Mouse (Mus musculus) kidney, adult 2 months (tissue): ENCODE results near the gene Rasl10a. TPM values are rescaled to one million over a fixed set of nuclear protein-coding genes. Genes with fewer than 3 reads are reported as not detected.

Source experiments
- DNase-seq: peaks from one replicate; pipeline ENCODE4 v3.0.0; 2021
- H3K27ac ChIP-seq: fragments of 200-500 bp; 2 replicates; pipeline ENCODE4 v1.5.1; 2012; ENCODE audit warnings: low read depth, low read length, control low read depth, inconsistent platforms; ENCODE audit not compliant: insufficient read depth
- H3K27me3 ChIP-seq: fragments of 200-500 bp; replicated peaks from 2 replicates; pipeline ENCODE4 v1.6.1; 2012; ENCODE audit warnings: mild to moderate bottlenecking, moderate library complexity, low read length, inconsistent platforms; ENCODE audit not compliant: control insufficient read depth, insufficient read depth
- H3K36me3 ChIP-seq: fragments of 200-500 bp; 2 replicates; pipeline ENCODE4 v1.6.1; 2012; ENCODE audit warnings: mild to moderate bottlenecking, moderate library complexity, low read length, inconsistent platforms; ENCODE audit not compliant: control insufficient read depth, insufficient read depth
- H3K4me1 ChIP-seq: fragments of 200-500 bp; 2 replicates; pipeline ENCODE4 v1.6.1; 2011; ENCODE audit warnings: low read length; ENCODE audit not compliant: control insufficient read depth, insufficient read depth
- H3K4me3 ChIP-seq: fragments of 200-500 bp; 2 replicates; pipeline ENCODE4 v1.5.1; 2011; ENCODE audit warnings: mild to moderate bottlenecking, low read depth, low read length, control low read depth; ENCODE audit not compliant: insufficient read depth
- CTCF ChIP-seq: fragments of 200-500 bp; conservative IDR thresholded peaks from 2 replicates; pipeline ENCODE4 v1.5.1; 2011; ENCODE audit warnings: low read depth, mild to moderate bottlenecking, control low read depth, low read length, moderate library complexity, mixed read lengths; ENCODE audit not compliant: insufficient read depth, insufficient read length
- POLR2A ChIP-seq: fragments of 200-500 bp; IDR thresholded peaks from one replicate; pipeline ENCODE4 v1.6.1; 2011; ENCODE audit warnings: low read depth, low read length, control low read depth
- WGBS: fragments of 180-500 bp; shearing (Covaris S2); methylation state at CpG from one replicate; pipeline ENCODE4 v1.1.7; 2018; 5-methylcytosine and 5-hydroxymethylcytosine counted together
- polyA plus RNA-seq: library from polyadenylated mRNA; depleted of rRNA; stranded (reverse); fragments of >200 nt; gene quantifications from 2 replicates; pipeline ENCODE4 v1.2.3, GENCODE M21; 2012

Gene Rasl10a
- polyA plus RNA-seq, 1 experiment: 1.1 TPM

DNA sequence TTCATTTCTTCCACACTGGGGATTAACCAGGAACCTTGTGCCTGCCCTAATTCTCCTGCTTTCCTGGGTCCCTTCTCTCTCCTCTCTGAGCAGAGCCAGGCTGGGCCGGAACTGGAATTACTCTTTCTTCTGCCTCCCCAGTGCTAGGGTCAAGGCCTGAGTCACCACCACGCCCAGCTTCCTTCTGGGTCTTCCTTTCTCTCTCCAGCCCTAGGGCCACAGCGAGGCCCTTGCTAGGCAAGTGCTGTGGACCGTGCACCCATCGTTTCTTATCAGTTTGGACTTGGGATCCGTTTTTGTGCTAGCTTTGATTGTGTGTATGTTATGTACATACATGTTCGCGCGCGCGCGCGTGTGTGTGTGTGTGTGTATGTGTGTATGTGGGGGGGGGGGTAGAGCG is 3.8 kb upstream of the Rasl10a start:
- H3K27ac ChIP-seq: no peak overlapping the region
- TF ChIP-seq POLR2A (no peak), CTCF (no peak)
- 87% methylated on average over 14 of the region's 14 CpGs for WGBS
- no peaks in the 10 kb centered on the region for H3K36me3 ChIP-seq
- H3K4me3 ChIP-seq: no peak overlapping the region
- peaks cover 2% of the 10 kb centered on the region; the same call in 1 of the 2 replicates for H3K4me1 ChIP-seq
- H3K27me3 ChIP-seq: no peaks in the 10 kb centered on the region
- DNase-seq: no peak

DNA sequence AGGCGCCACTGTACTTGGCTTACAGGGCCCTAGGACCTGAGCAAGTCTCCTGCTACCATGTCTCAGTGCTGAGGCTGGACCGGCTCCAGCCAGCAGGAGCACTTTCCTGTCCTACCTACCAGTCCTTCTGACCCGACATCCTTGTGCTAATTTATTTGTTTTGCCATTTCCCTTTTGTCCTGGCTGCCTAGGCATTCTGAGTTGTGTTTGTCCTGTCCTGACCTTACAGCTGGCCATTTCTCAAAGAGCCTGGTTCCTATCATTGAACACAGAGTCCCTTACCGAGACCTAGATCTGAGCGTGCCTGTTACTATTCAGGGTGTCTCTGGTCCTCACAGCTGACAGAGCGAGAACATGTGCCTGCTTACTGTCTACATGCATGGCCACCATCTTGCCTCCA is 3.1 kb upstream of the Rasl10a start:
- peak; percentile 71 for DNase-seq
- Histone ChIP-seq H3K27me3 (no peaks in the 10 kb centered on the region), H3K27ac (no peak overlapping the region), H3K4me1 (peaks cover 2% of the 10 kb centered on the region; the same call in 1 of the 2 replicates), H3K4me3 (no peak overlapping the region), H3K36me3 (no peaks in the 10 kb centered on the region)
- WGBS: 62% methylated on average over 6 of the region's 6 CpGs
- TF ChIP-seq POLR2A (no peak), CTCF (no peak)

DNA sequence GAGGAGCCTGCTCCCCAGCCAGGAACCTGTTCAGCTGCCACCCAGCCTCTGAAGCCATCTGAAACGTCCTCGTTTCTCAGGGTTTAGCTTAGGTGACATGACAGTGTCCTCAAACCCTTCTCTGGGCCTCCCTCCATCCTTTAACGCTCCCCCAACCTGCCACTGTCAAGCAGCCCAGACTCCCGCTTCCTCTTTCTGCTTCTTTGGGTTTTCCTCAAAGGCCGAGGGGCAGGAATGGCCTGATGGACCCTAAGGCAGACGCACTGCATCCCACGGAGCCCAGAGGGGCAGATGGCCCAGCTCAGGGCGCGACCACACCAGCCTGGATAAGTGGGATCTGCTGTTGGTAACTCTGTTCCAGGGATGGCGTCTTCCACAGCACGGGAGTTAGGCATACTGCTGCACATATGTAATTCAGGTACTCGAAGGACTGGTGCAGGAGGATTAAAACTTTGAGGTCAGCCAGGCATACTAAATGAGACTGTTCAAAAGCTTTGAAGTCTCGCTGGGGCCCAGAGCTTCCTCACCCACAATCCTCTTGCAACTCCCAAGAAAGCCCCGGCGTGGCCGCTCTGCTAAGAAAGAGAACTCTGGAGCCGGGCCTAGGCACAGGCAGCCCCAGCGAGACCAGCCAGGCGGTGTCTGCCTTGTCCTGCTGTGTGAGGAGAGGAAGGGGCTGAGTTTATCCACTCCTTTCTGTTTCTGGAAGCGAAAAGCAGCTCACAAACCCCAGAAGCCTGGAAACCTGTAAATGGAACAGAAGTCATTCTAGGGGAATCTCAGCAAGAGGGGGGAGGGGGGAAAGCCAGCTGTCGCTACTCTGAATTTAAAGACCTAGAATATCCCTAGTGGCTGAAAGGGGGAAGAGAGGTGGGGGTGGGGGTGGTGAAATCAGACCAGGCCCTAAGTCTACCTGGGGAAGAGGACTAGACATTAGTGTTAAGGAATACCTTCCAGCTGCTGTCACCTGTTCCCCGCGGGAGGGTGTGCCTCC is 1.7 kb upstream of the Rasl10a start:
- 79% methylated on average over 23 of the region's 23 CpGs for WGBS

DNA sequence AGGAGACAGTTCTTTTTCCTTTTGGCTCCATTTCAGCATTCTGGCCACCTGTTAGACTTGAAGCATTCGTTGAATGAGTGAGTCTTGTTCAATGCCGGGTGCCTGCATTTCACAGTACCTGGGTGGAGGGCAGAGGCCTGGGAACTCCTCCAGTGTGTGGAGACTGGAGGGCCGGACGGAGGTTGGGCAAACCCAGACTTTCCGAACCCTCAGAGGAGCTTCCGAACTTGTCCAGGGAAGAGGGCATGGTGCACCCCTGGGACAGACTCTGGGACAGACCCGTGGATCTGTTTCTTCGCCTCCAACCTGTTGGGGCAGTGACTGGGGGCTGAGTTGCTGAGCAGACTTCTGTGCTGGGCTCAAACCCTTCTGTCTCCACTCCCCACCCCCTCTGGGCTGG is 864 bp upstream of the Rasl10a start:
- no peak overlapping the region for H3K27ac ChIP-seq
- WGBS: 80% methylated on average over 8 of the region's 8 CpGs
- no peak for DNase-seq
- H3K36me3 ChIP-seq: no peaks in the 10 kb centered on the region
- H3K27me3 ChIP-seq: no peaks in the 10 kb centered on the region
- no peak for TF ChIP-seq CTCF
- TF ChIP-seq POLR2A: no peak
- peaks cover 3% of the 10 kb centered on the region; the same call in 1 of the 2 replicates for H3K4me1 ChIP-seq
- no peak overlapping the region for H3K4me3 ChIP-seq

More for the DNA sequence above, 1.7 kb upstream of the Rasl10a start:
- Histone ChIP-seq H3K36me3 (no peaks in the 10 kb centered on the region), H3K4me3 (no peak overlapping the region), H3K4me1 (peaks cover 2% of the 10 kb centered on the region; the same call in 1 of the 2 replicates), H3K27ac (no peak overlapping the region), H3K27me3 (no peaks in the 10 kb centered on the region)
- TF ChIP-seq CTCF: no peak
- TF ChIP-seq POLR2A: no peak
- no peak for DNase-seq

DNA sequence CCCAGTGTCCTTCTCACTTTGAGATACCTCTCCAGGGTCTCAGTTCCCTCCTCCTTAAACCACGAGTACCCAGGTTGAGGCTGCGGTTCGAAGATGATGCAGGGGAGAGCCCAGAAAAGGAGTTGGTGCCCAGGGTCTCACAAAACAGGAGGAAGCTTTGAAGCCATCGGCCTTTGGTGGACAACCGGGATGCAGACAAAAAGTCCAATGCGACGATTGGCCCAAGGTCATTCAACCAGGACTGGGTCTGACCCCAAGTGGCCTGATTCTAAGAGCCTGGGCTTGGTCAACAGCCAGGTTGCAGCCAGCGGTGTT is 430 bp upstream of the Rasl10a start:
- WGBS: 37% methylated on average over 8 of the region's 8 CpGs
- Histone ChIP-seq H3K4me1 (peaks cover 6% of the 10 kb centered on the region; the same call in 1 of the 2 replicates), H3K27me3 (no peaks in the 10 kb centered on the region), H3K4me3 (peak overlapping the region; percentile 57; the same call in 1 of the 2 replicates), H3K27ac (no peak overlapping the region), H3K36me3 (no peaks in the 10 kb centered on the region)
- no peak for DNase-seq
- no peak for TF ChIP-seq POLR2A

DNA sequence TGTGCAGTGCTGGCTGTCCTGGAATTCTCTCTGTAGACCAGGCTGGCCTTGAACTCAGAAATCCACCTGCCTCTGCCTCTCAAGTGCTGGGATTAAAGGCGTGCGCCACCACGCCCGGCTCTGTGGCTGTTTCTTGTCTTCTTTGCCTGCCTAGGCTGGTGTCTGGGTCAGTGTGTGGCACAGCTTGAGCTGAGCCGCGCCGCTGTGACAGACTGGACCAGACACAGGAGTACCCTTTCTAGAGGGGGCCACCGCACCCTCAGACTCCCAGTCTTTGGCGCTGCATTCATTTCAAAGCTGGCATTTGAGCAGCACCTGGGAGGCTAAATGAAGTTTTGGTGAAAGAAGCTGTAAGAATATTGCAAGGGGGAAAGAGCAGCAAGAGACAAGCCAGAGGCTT is 855 bp downstream of the Rasl10a start:
- Histone ChIP-seq H3K4me1 (peaks cover 6% of the 10 kb centered on the region), H3K4me3 (no peak overlapping the region), H3K27ac (no peak overlapping the region), H3K36me3 (no peaks in the 10 kb centered on the region), H3K27me3 (no peaks in the 10 kb centered on the region)
- WGBS: 38% methylated on average over 9 of the region's 9 CpGs
- TF ChIP-seq CTCF (no peak), POLR2A (no peak)
- no peak for DNase-seq

DNA sequence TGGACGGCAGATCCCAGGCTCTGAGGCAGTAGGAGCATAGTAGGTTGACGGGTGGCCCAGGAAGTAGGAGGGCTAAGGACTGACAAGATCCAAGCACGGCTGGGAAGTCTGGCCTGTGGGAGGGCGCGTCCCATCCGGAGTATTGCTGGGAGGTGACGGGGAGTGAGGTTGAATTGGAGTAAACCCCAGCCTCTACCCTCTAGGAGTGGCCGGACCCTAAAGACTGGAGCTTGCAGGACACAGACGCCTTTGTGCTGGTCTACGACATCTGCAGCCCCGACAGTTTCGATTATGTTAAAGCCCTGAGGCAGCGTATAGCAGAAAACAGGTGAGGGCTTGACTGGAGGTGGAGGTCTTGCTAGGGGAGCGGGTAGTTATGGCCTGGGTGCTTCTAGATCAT is 1.3 kb downstream of the Rasl10a start:
- WGBS: 45% methylated on average over 14 of the region's 14 CpGs
- Histone ChIP-seq H3K36me3 (no peaks in the 10 kb centered on the region), H3K27ac (no peak overlapping the region), H3K27me3 (no peaks in the 10 kb centered on the region), H3K4me3 (no peak overlapping the region), H3K4me1 (peaks cover 11% of the 10 kb centered on the region)
- DNase-seq: no peak
- TF ChIP-seq CTCF: no peak
- TF ChIP-seq POLR2A: no peak
